Mouse (Mus musculus): ENCODE data around the gene Traf6.

DNA sequence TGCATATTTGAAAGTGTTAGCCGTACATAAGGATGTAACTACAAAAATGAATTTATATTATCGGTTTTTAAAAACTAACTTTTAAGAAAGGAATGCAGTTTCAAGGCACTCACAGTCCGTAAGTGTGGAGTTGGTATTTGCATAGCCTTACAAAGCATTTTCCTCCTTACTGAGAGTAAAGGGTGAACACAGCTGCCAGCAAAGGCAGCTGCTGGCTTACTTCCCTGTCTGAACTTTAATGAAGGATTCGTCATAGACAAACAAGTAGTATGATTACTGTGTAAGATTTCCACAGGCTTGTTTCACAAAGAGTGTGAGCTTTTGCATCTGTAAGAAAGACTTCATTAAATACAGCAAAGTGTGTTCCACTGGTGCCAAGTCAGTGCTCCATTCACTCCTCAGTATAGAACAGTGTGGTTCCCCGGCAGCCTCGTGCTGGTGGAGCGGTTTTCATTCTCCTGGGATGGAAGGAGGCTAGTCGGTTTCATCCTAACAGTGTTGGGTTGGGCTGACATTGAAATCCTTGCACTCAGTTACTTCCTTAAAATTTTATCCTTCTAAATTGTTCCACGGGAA lies 12.1 kb downstream of the Traf6 start:
- TF ChIP-seq CTCF (IDR thresholded peaks at IDR 0.05), result no peak
- no peak for TF ChIP-seq EP300 (IDR thresholded peaks at IDR 0.05; ENCODE audit: insufficient read depth, low read depth, low read length)
